Mouse (Mus musculus) forebrain, postnatal 0 days (tissue): ENCODE results near the gene Dcaf5. TPM values are rescaled to one million over a fixed set of nuclear protein-coding genes. Genes with fewer than 3 reads are reported as not detected.
"Not testable (repeated sequence)": the region's sequence is repeated elsewhere in the genome, so short reads cannot be mapped to it uniquely, and the experiment has no call there.

ENCODE experiments used
- ATAC-seq: fragments of 200-750 bp; cut with Nextera tagmentation; 2 replicates; pipeline ENCODE4 v1.8.0; 2017; ENCODE audit warnings: mild to moderate bottlenecking, moderate library complexity
- DNase-seq: peaks from one replicate; pipeline ENCODE4 v3.0.0-alpha.2; 2015
- H3K27ac ChIP-seq: fragments of 300-500 bp; sonication (generic); 2 replicates; pipeline ENCODE4 v1.5.1; 2014; ENCODE audit warnings: low read depth, mild to moderate bottlenecking, antibody characterized with exemption, low read length, moderate library complexity, mixed read lengths
- H3K27me3 ChIP-seq: fragments of 300-500 bp; sonication (generic); 2 replicates; pipeline ENCODE4 v1.6.1; 2014; ENCODE audit warnings: mild to moderate bottlenecking, low read length, mixed read lengths; ENCODE audit not compliant: insufficient read depth
- H3K36me3 ChIP-seq: fragments of 300-500 bp; sonication (generic); 2 replicates; pipeline ENCODE4 v1.6.1; 2014; ENCODE audit warnings: mild to moderate bottlenecking, moderate library complexity; ENCODE audit not compliant: insufficient read depth
- H3K4me1 ChIP-seq: fragments of 300-500 bp; sonication (generic); 2 replicates; pipeline ENCODE4 v1.6.1; 2014; ENCODE audit warnings: antibody characterized with exemption; ENCODE audit not compliant: insufficient read depth
- H3K4me2 ChIP-seq: fragments of 300-500 bp; sonication (generic); 2 replicates; pipeline ENCODE4 v1.6.1; 2014; ENCODE audit warnings: low read depth, mild to moderate bottlenecking, moderate library complexity
- H3K4me3 ChIP-seq: fragments of 300-500 bp; sonication (generic); 2 replicates; pipeline ENCODE4 v1.5.1; 2014; ENCODE audit warnings: low read depth, low read length, mixed read lengths
- H3K9ac ChIP-seq: fragments of 300-500 bp; sonication (generic); 2 replicates; pipeline ENCODE4 v1.6.1; 2014; ENCODE audit warnings: mild to moderate bottlenecking
- H3K9me3 ChIP-seq: fragments of 300-500 bp; sonication (generic); 2 replicates; pipeline ENCODE4 v1.6.1; 2016; ENCODE audit warnings: low read length
- CTCF ChIP-seq: sonication (generic); IDR thresholded peaks from 2 replicates; pipeline ENCODE4 v1.5.1; 2016; ENCODE audit warnings: antibody characterized with exemption, control low read depth, low read depth
- WGBS: fragments of 180-500 bp; shearing (Covaris S2); extraction: QIAGEN DNeasy Blood & Tissue Kit; methylation state at CpG from one replicate; pipeline ENCODE4 v1.1.7; 2014; 5-methylcytosine and 5-hydroxymethylcytosine counted together
- polyA plus RNA-seq: library from polyadenylated mRNA; unstranded; fragments of >200 nt; fragmentation: Nextera tagmentation; extraction: Ambion mirVana; gene quantifications from 2 replicates; pipeline ENCODE4 v1.2.1, GENCODE M21; 2015
- total RNA-seq: library from RNA; depleted of rRNA; stranded (reverse); fragments of >200 nt; gene quantifications from 2 replicates; pipeline ENCODE4 v1.2.3, GENCODE M21; 2014

The Dcaf5 gene
- total and polyA plus RNA-seq, 2 experiments from 2014 or later, result 16.8 to 59.6 TPM

GRCm38 (mm10) chr12:80462942-80463651 is 26.7 kb upstream of the Dcaf5 start, which contains the start of gene Exd2:
Gene Exd2, plus strand, starts transcription at chr12:80463095.
- under 1% methylated on average over 44 of the region's 45 CpGs for WGBS
- H3K4me3 ChIP-seq, result peak within 1 kb of the TSS; percentile 81
- H3K36me3 ChIP-seq, result no peaks in the 10 kb centered on the region
- DNase-seq (peak; percentile 94), ATAC-seq (peak; percentile 98)
- peak; percentile 34 for TF ChIP-seq CTCF
- no peaks in the 10 kb centered on the region for H3K9me3 ChIP-seq
- H3K27me3 ChIP-seq, result no peaks in the 10 kb centered on the region
- H3K9ac ChIP-seq, result peak within 1 kb of the TSS; percentile 73
- peak within 1 kb of the TSS; percentile 74 for H3K27ac ChIP-seq
- H3K4me1 ChIP-seq, result no peaks in the 10 kb centered on the region
- H3K4me2 ChIP-seq, result peak within 1 kb of the TSS; percentile 88

- H3K4me2 ChIP-seq, result peak overlapping the region; percentile 88
- peak; percentile 39 for DNase-seq
Observed at GRCm38 (mm10) chr12:80462292-80462896, 26.0 kb upstream of the Dcaf5 start.

GRCm38 (mm10) chr12:80458033-80458432 is 21.6 kb upstream of the Dcaf5 start:
- Histone ChIP-seq H3K4me3 (no peak overlapping the region), H3K9me3 (no peaks in the 10 kb centered on the region), H3K9ac (no peak overlapping the region), H3K4me2 (no peak overlapping the region), H3K27me3 (no peaks in the 10 kb centered on the region), H3K27ac (no peak overlapping the region), H3K36me3 (no peaks in the 10 kb centered on the region), H3K4me1 (no peaks in the 10 kb centered on the region)
- DNase-seq (no peak), ATAC-seq (no peak)
- no peak for TF ChIP-seq CTCF
- WGBS, result 55% methylated on average over 5 of the region's 5 CpGs

More at GRCm38 (mm10) chr12:80462292-80462896, 26.0 kb upstream of the Dcaf5 start:
- peak overlapping the region; percentile 74 for H3K27ac ChIP-seq
- 6% methylated on average over 10 of the region's 10 CpGs for WGBS
- TF ChIP-seq CTCF, result peak; percentile 39
- not testable (repeated sequence) for H3K9me3 ChIP-seq, ATAC-seq, H3K27me3 ChIP-seq, H3K36me3 ChIP-seq, H3K4me1 ChIP-seq
- peak overlapping the region; percentile 81 for H3K4me3 ChIP-seq
- H3K9ac ChIP-seq, result peak overlapping the region; percentile 73; the same call in 1 of the 2 replicates

GRCm38 (mm10) chr12:80453506-80453905 is 17.1 kb upstream of the Dcaf5 start:
- no peak overlapping the region for H3K9ac ChIP-seq
- DNase-seq, result no peak
- H3K27ac ChIP-seq, result no peak overlapping the region
- H3K36me3 ChIP-seq, result no peaks in the 10 kb centered on the region
- TF ChIP-seq CTCF, result no peak
- no peak for ATAC-seq
- H3K4me3 ChIP-seq, result no peak overlapping the region
- no peaks in the 10 kb centered on the region for H3K9me3 ChIP-seq
- WGBS, result 93% methylated on average over 1 of the region's 1 CpGs
- H3K4me1 ChIP-seq, result no peaks in the 10 kb centered on the region
- H3K27me3 ChIP-seq, result no peaks in the 10 kb centered on the region
- H3K4me2 ChIP-seq, result no peak overlapping the region

GRCm38 (mm10) chr12:80444525-80445109 is 8.2 kb upstream of the Dcaf5 start:
- no peak overlapping the region for H3K4me3 ChIP-seq
- TF ChIP-seq CTCF, result no peak
- H3K27me3 ChIP-seq, result no peaks in the 10 kb centered on the region
- ATAC-seq (no peak), DNase-seq (no peak)
- H3K36me3 ChIP-seq, result no peaks in the 10 kb centered on the region
- 85% methylated on average over 9 of the region's 9 CpGs for WGBS
- no peak overlapping the region for H3K9ac ChIP-seq
- no peak overlapping the region for H3K4me2 ChIP-seq
- H3K27ac ChIP-seq, result no peak overlapping the region
- no peaks in the 10 kb centered on the region for H3K4me1 ChIP-seq
- no peaks in the 10 kb centered on the region for H3K9me3 ChIP-seq

GRCm38 (mm10) chr12:80440957-80441356 is 4.6 kb upstream of the Dcaf5 start:
- no peak overlapping the region for H3K4me2 ChIP-seq
- 75% methylated on average over 2 of the region's 2 CpGs for WGBS
- no peaks in the 10 kb centered on the region for H3K4me1 ChIP-seq
- H3K27me3 ChIP-seq, result no peaks in the 10 kb centered on the region
- TF ChIP-seq CTCF, result no peak; the same call in 1 of the 2 replicates
- ATAC-seq (no peak), DNase-seq (no peak)
- no peak overlapping the region for H3K4me3 ChIP-seq
- no peaks in the 10 kb centered on the region for H3K9me3 ChIP-seq
- H3K36me3 ChIP-seq, result no peaks in the 10 kb centered on the region
- no peak overlapping the region for H3K9ac ChIP-seq
- H3K27ac ChIP-seq, result no peak overlapping the region
